Mouse (Mus musculus) kidney, adult 2 months (tissue): Measurements from ENCODE around the gene Relb. TPM values are rescaled to one million over a fixed set of nuclear protein-coding genes. Genes with fewer than 3 reads are reported as not detected.

Experiments used
- DNase-seq: peaks from one replicate; pipeline ENCODE4 v3.0.0; 2021
- H3K27ac ChIP-seq: fragments of 200-500 bp; 2 replicates; pipeline ENCODE4 v1.5.1; 2012; ENCODE audit warnings: low read depth, low read length, control low read depth, inconsistent platforms; ENCODE audit not compliant: insufficient read depth
- H3K27me3 ChIP-seq: fragments of 200-500 bp; replicated peaks from 2 replicates; pipeline ENCODE4 v1.6.1; 2012; ENCODE audit warnings: mild to moderate bottlenecking, moderate library complexity, low read length, inconsistent platforms; ENCODE audit not compliant: control insufficient read depth, insufficient read depth
- H3K36me3 ChIP-seq: fragments of 200-500 bp; 2 replicates; pipeline ENCODE4 v1.6.1; 2012; ENCODE audit warnings: mild to moderate bottlenecking, moderate library complexity, low read length, inconsistent platforms; ENCODE audit not compliant: control insufficient read depth, insufficient read depth
- H3K4me1 ChIP-seq: fragments of 200-500 bp; 2 replicates; pipeline ENCODE4 v1.6.1; 2011; ENCODE audit warnings: low read length; ENCODE audit not compliant: control insufficient read depth, insufficient read depth
- H3K4me3 ChIP-seq: fragments of 200-500 bp; 2 replicates; pipeline ENCODE4 v1.5.1; 2011; ENCODE audit warnings: mild to moderate bottlenecking, low read depth, low read length, control low read depth; ENCODE audit not compliant: insufficient read depth
- CTCF ChIP-seq: fragments of 200-500 bp; conservative IDR thresholded peaks from 2 replicates; pipeline ENCODE4 v1.5.1; 2011; ENCODE audit warnings: low read depth, mild to moderate bottlenecking, control low read depth, low read length, moderate library complexity, mixed read lengths; ENCODE audit not compliant: insufficient read depth, insufficient read length
- POLR2A ChIP-seq: fragments of 200-500 bp; IDR thresholded peaks from one replicate; pipeline ENCODE4 v1.6.1; 2011; ENCODE audit warnings: low read depth, low read length, control low read depth
- WGBS: fragments of 180-500 bp; shearing (Covaris S2); methylation state at CpG from one replicate; pipeline ENCODE4 v1.1.7; 2018; 5-methylcytosine and 5-hydroxymethylcytosine counted together
- polyA plus RNA-seq: library from polyadenylated mRNA; depleted of rRNA; stranded (reverse); fragments of >200 nt; gene quantifications from 2 replicates; pipeline ENCODE4 v1.2.3, GENCODE M21; 2012

Gene Relb
- polyA plus RNA-seq, 1 experiment: 13.3 TPM

- Histone ChIP-seq H3K4me1 (peaks cover 25% of the 10 kb centered on the region), H3K36me3 (no peaks in the 10 kb centered on the region; the same call in 1 of the 2 replicates), H3K27me3 (no peaks in the 10 kb centered on the region), H3K4me3 (peak overlapping the region; percentile 92), H3K27ac (peak overlapping the region; percentile 93)
- under 1% methylated on average over 53 of the region's 53 CpGs for WGBS
- DNase-seq: peak; percentile 86
- TF ChIP-seq POLR2A: peak; percentile 76
- TF ChIP-seq CTCF: no peak
These were observed 56.1 kb downstream of the Relb start for GRCm38 (mm10) chr7:19572926-19573775.

GRCm38 (mm10) chr7:19569647-19570046 lies 59.6 kb downstream of the Relb start:
- no peak for DNase-seq
- H3K27ac ChIP-seq: no peak overlapping the region
- no peaks in the 10 kb centered on the region for H3K27me3 ChIP-seq
- no peak overlapping the region for H3K4me3 ChIP-seq
- WGBS: 52% methylated on average over 3 of the region's 3 CpGs
- no peaks in the 10 kb centered on the region; the same call in 1 of the 2 replicates for H3K36me3 ChIP-seq
- TF ChIP-seq POLR2A: no peak
- TF ChIP-seq CTCF: no peak
- peaks cover 36% of the 10 kb centered on the region for H3K4me1 ChIP-seq

- WGBS: 61% methylated on average over 8 of the region's 8 CpGs
- TF ChIP-seq POLR2A (no peak), CTCF (no peak)
- peak; percentile 89 for DNase-seq
- Histone ChIP-seq H3K27ac (peak overlapping the region; percentile 41; the same call in 1 of the 2 replicates), H3K27me3 (no peaks in the 10 kb centered on the region), H3K4me3 (no peak overlapping the region), H3K36me3 (no peaks in the 10 kb centered on the region; the same call in 1 of the 2 replicates), H3K4me1 (peaks cover 30% of the 10 kb centered on the region)
These were observed 61.8 kb downstream of the Relb start for GRCm38 (mm10) chr7:19567426-19567825.

GRCm38 (mm10) chr7:19565803-19566202 lies 63.4 kb downstream of the Relb start:
- TF ChIP-seq POLR2A (no peak), CTCF (no peak)
- peaks cover 22% of the 10 kb centered on the region for H3K4me1 ChIP-seq
- H3K27me3 ChIP-seq: no peaks in the 10 kb centered on the region
- DNase-seq: peak; percentile 72
- no peaks in the 10 kb centered on the region; the same call in 1 of the 2 replicates for H3K36me3 ChIP-seq
- WGBS: 66% methylated on average over 2 of the region's 2 CpGs
- peak overlapping the region; percentile 47; the same call in 1 of the 2 replicates for H3K27ac ChIP-seq
- H3K4me3 ChIP-seq: no peak overlapping the region

GRCm38 (mm10) chr7:19564455-19564854 lies 64.8 kb downstream of the Relb start:
- no peaks in the 10 kb centered on the region for H3K36me3 ChIP-seq
- H3K27ac ChIP-seq: no peak overlapping the region
- no peak overlapping the region for H3K4me3 ChIP-seq
- DNase-seq: no peak
- WGBS: 92% methylated on average over 4 of the region's 4 CpGs
- no peaks in the 10 kb centered on the region for H3K27me3 ChIP-seq
- peaks cover 21% of the 10 kb centered on the region for H3K4me1 ChIP-seq
- TF ChIP-seq POLR2A (no peak), CTCF (0 out of 2 replicates have a peak, but pooled peaks have one; percentile 23)

GRCm38 (mm10) chr7:19563884-19564283 lies 65.4 kb downstream of the Relb start:
- Histone ChIP-seq H3K36me3 (no peaks in the 10 kb centered on the region), H3K27me3 (no peaks in the 10 kb centered on the region), H3K4me3 (no peak overlapping the region), H3K27ac (no peak overlapping the region), H3K4me1 (peaks cover 23% of the 10 kb centered on the region)
- TF ChIP-seq CTCF (no peak), POLR2A (no peak)
- no peak for DNase-seq
- WGBS: 87% methylated on average over 3 of the region's 3 CpGs

GRCm38 (mm10) chr7:19562643-19563410 lies 66.4 kb downstream of the Relb start, which contains the start of gene Ppp1r37:
TSS of gene Ppp1r37 (minus strand) at chr7:19563076.
- WGBS: 1% methylated on average over 19 of the region's 19 CpGs
- Histone ChIP-seq H3K27me3 (no peaks in the 10 kb centered on the region), H3K36me3 (no peaks in the 10 kb centered on the region), H3K27ac (peak within 1 kb of the TSS; percentile 87), H3K4me3 (peak within 1 kb of the TSS; percentile 90), H3K4me1 (peaks cover 32% of the 10 kb centered on the region)
- no peak for TF ChIP-seq CTCF
- TF ChIP-seq POLR2A: no peak
- DNase-seq: peak; percentile 79
